Mouse (Mus musculus): ENCODE results near the gene Zfp825.
"Not testable (repeated sequence)": the region's sequence is repeated elsewhere in the genome, so short reads cannot be mapped to it uniquely, and the experiment has no call there.

Gene Zfp825

GRCm38 (mm10) chr13:74493911-74494679 is at the start of gene Zfp825:
TSS of gene Zfp825 (minus strand) at chr13:74493992.
- peak; percentile 46 to 67 for DNase-seq (ENCODE audit: low spot score in 2 of 2)

GRCm38 (mm10) chr13:74535418-74535817 is 41.6 kb upstream of the Zfp825 start:
- not testable (repeated sequence) for DNase-seq (ENCODE audit: low spot score in 2 of 2)

- DNase-seq (ENCODE audit: low spot score in 2 of 2), result peak; percentile 7 to 31
These were observed 41.1 kb upstream of the Zfp825 start for GRCm38 (mm10) chr13:74534864-74535263.

- no peak for DNase-seq (ENCODE audit: low spot score in 2 of 2)
These were observed 40.3 kb upstream of the Zfp825 start for GRCm38 (mm10) chr13:74534096-74534495.

GRCm38 (mm10) chr13:74531251-74531650 is 37.5 kb upstream of the Zfp825 start:
- DNase-seq (ENCODE audit: low spot score in 2 of 2), result not testable (repeated sequence)

- not testable (repeated sequence) for DNase-seq (ENCODE audit: low spot score in 2 of 2)
These were observed 35.6 kb upstream of the Zfp825 start for GRCm38 (mm10) chr13:74529372-74529715.

- not testable (repeated sequence) for DNase-seq (ENCODE audit: low spot score in 2 of 2)
These were observed 35.0 kb upstream of the Zfp825 start for GRCm38 (mm10) chr13:74528519-74529371.

GRCm38 (mm10) chr13:74522481-74523237 is 28.9 kb upstream of the Zfp825 start:
- DNase-seq (ENCODE audit: low spot score in 2 of 2), result peak; percentile 58 to 79

GRCm38 (mm10) chr13:74522141-74522480 is 28.3 kb upstream of the Zfp825 start:
- not testable (repeated sequence) for DNase-seq (ENCODE audit: low spot score in 2 of 2)

GRCm38 (mm10) chr13:74507981-74508380 is 14.2 kb upstream of the Zfp825 start:
- DNase-seq (ENCODE audit: low spot score in 2 of 2), result not testable (repeated sequence)

GRCm38 (mm10) chr13:74502851-74503250 is 9.1 kb upstream of the Zfp825 start:
- not testable (repeated sequence) for DNase-seq (ENCODE audit: low spot score in 2 of 2)

GRCm38 (mm10) chr13:74499696-74500095 is 5.9 kb upstream of the Zfp825 start:
- DNase-seq (ENCODE audit: low spot score in 2 of 2), result not testable (repeated sequence)

- not testable (repeated sequence) for DNase-seq (ENCODE audit: low spot score in 2 of 2)
These were observed 9.5 kb downstream of the Zfp825 start for GRCm38 (mm10) chr13:74484326-74484725.

- not testable (repeated sequence) for DNase-seq (ENCODE audit: low spot score in 2 of 2)
These were observed 22.3 kb downstream of the Zfp825 start for GRCm38 (mm10) chr13:74471468-74471867.

GRCm38 (mm10) chr13:74462699-74463385 is 30.9 kb downstream of the Zfp825 start:
- peak; percentile 58 to 80 for DNase-seq (ENCODE audit: low spot score in 2 of 2)

- DNase-seq (ENCODE audit: low spot score in 2 of 2), result not testable (repeated sequence)
These were observed 31.5 kb downstream of the Zfp825 start for GRCm38 (mm10) chr13:74462318-74462698.

- no peak for DNase-seq (ENCODE audit: low spot score in 2 of 2)
These were observed 53.9 kb downstream of the Zfp825 start for GRCm38 (mm10) chr13:74439895-74440294.
